Mouse (Mus musculus): ENCODE measurements around the gene Mark2. TPM values are rescaled to one million over a fixed set of nuclear protein-coding genes. Genes with fewer than 3 reads are reported as not detected.
A peak's percentile ranks its signal among the peaks of the same experiment; 100 is the strongest.

Gene Mark2
- polyA plus RNA-seq, 1 experiment, result 52.1 TPM

- no peak for TF ChIP-seq CTCF (IDR thresholded peaks at IDR 0.05; ENCODE audit: low read depth, low read length)
- no peak for TF ChIP-seq POLR2A (IDR thresholded peaks at IDR 0.05; ENCODE audit: insufficient read depth, low read length)
- TF ChIP-seq EP300 (IDR thresholded peaks at IDR 0.05; ENCODE audit: insufficient read depth, low read depth, low read length), result no peak
- H3K9me3 ChIP-seq (replicated peaks; ENCODE audit: control insufficient read depth, insufficient read depth, low read length, poor library complexity, severe bottlenecking), result no peaks in the 10 kb centered on the region
- H3K27me3 ChIP-seq (ENCODE audit: control insufficient read depth, insufficient read depth, low read length, poor library complexity, severe bottlenecking), result no peaks in the 10 kb centered on the region
- no peak overlapping the region for H3K4me3 ChIP-seq (ENCODE audit: low read depth, low read length)
- H3K27ac ChIP-seq (ENCODE audit: insufficient read depth, low read length), result no peak overlapping the region
- no peaks in the 10 kb centered on the region for H3K36me3 ChIP-seq (ENCODE audit: control insufficient read depth, insufficient read depth, low read length, poor library complexity, severe bottlenecking)
- no peak overlapping the region for H3K9ac ChIP-seq (ENCODE audit: low read depth, poor library complexity, severe bottlenecking)
- no peaks in the 10 kb centered on the region for H3K4me1 ChIP-seq (ENCODE audit: control insufficient read depth, insufficient read depth, low read length)
Observed at GRCm38 (mm10) chr19:7295959-7296358, 45.7 kb downstream of the Mark2 start.

- Histone ChIP-seq H3K36me3 (ENCODE audit: control insufficient read depth, insufficient read depth, low read length, poor library complexity, severe bottlenecking) (no peaks in the 10 kb centered on the region), H3K27ac (ENCODE audit: insufficient read depth, low read length) (peak overlapping the region; percentile 5), H3K9ac (ENCODE audit: low read depth, poor library complexity, severe bottlenecking) (0 out of 2 replicates have a peak overlapping the region, but pooled peaks have one; percentile 2), H3K9me3 (replicated peaks; ENCODE audit: control insufficient read depth, insufficient read depth, low read length, poor library complexity, severe bottlenecking) (no peaks in the 10 kb centered on the region), H3K4me1 (ENCODE audit: control insufficient read depth, insufficient read depth, low read length) (no peaks in the 10 kb centered on the region), H3K4me3 (ENCODE audit: low read depth, low read length) (peak overlapping the region; percentile 38), H3K27me3 (ENCODE audit: control insufficient read depth, insufficient read depth, low read length, poor library complexity, severe bottlenecking) (no peaks in the 10 kb centered on the region)
- TF ChIP-seq CTCF (IDR thresholded peaks at IDR 0.05; ENCODE audit: low read depth, low read length), result no peak
- TF ChIP-seq EP300 (IDR thresholded peaks at IDR 0.05; ENCODE audit: insufficient read depth, low read depth, low read length), result no peak
- no peak for TF ChIP-seq POLR2A (IDR thresholded peaks at IDR 0.05; ENCODE audit: insufficient read depth, low read length)
Observed at GRCm38 (mm10) chr19:7295071-7295658, 46.5 kb downstream of the Mark2 start.

- H3K36me3 ChIP-seq (ENCODE audit: control insufficient read depth, insufficient read depth, low read length, poor library complexity, severe bottlenecking), result 0 out of 2 replicates have a peak, but pooled peaks cover 3% of the 10 kb centered on the region
- no peak for TF ChIP-seq EP300 (IDR thresholded peaks at IDR 0.05; ENCODE audit: insufficient read depth, low read depth, low read length)
- no peak for TF ChIP-seq POLR2A (IDR thresholded peaks at IDR 0.05; ENCODE audit: insufficient read depth, low read length)
- no peak for TF ChIP-seq CTCF (IDR thresholded peaks at IDR 0.05; ENCODE audit: low read depth, low read length)
- H3K27ac ChIP-seq (ENCODE audit: insufficient read depth, low read length), result no peak overlapping the region
- no peaks in the 10 kb centered on the region for H3K9me3 ChIP-seq (replicated peaks; ENCODE audit: control insufficient read depth, insufficient read depth, low read length, poor library complexity, severe bottlenecking)
- no peaks in the 10 kb centered on the region for H3K4me1 ChIP-seq (ENCODE audit: control insufficient read depth, insufficient read depth, low read length)
- H3K9ac ChIP-seq (ENCODE audit: low read depth, poor library complexity, severe bottlenecking), result no peak overlapping the region
- no peak overlapping the region for H3K4me3 ChIP-seq (ENCODE audit: low read depth, low read length)
- H3K27me3 ChIP-seq (ENCODE audit: control insufficient read depth, insufficient read depth, low read length, poor library complexity, severe bottlenecking), result no peaks in the 10 kb centered on the region
Observed at GRCm38 (mm10) chr19:7294098-7294876, 47.4 kb downstream of the Mark2 start.

- Histone ChIP-seq H3K4me1 (ENCODE audit: control insufficient read depth, insufficient read depth, low read length) (no peaks in the 10 kb centered on the region), H3K27me3 (ENCODE audit: control insufficient read depth, insufficient read depth, low read length, poor library complexity, severe bottlenecking) (no peaks in the 10 kb centered on the region), H3K27ac (ENCODE audit: insufficient read depth, low read length) (no peak overlapping the region), H3K36me3 (ENCODE audit: control insufficient read depth, insufficient read depth, low read length, poor library complexity, severe bottlenecking) (0 out of 2 replicates have a peak, but pooled peaks cover 3% of the 10 kb centered on the region), H3K9me3 (replicated peaks; ENCODE audit: control insufficient read depth, insufficient read depth, low read length, poor library complexity, severe bottlenecking) (no peaks in the 10 kb centered on the region), H3K9ac (ENCODE audit: low read depth, poor library complexity, severe bottlenecking) (no peak overlapping the region), H3K4me3 (ENCODE audit: low read depth, low read length) (no peak overlapping the region)
- no peak for TF ChIP-seq EP300 (IDR thresholded peaks at IDR 0.05; ENCODE audit: insufficient read depth, low read depth, low read length)
- TF ChIP-seq POLR2A (IDR thresholded peaks at IDR 0.05; ENCODE audit: insufficient read depth, low read length), result no peak
- no peak for TF ChIP-seq CTCF (IDR thresholded peaks at IDR 0.05; ENCODE audit: low read depth, low read length)
Observed at GRCm38 (mm10) chr19:7291958-7292709, 49.5 kb downstream of the Mark2 start.

- H3K27ac ChIP-seq (ENCODE audit: insufficient read depth, low read length), result no peak overlapping the region
- H3K4me1 ChIP-seq (ENCODE audit: control insufficient read depth, insufficient read depth, low read length), result no peaks in the 10 kb centered on the region
- H3K9ac ChIP-seq (ENCODE audit: low read depth, poor library complexity, severe bottlenecking), result no peak overlapping the region
- H3K4me3 ChIP-seq (ENCODE audit: low read depth, low read length), result no peak overlapping the region
- no peaks in the 10 kb centered on the region for H3K9me3 ChIP-seq (replicated peaks; ENCODE audit: control insufficient read depth, insufficient read depth, low read length, poor library complexity, severe bottlenecking)
- TF ChIP-seq CTCF (IDR thresholded peaks at IDR 0.05; ENCODE audit: low read depth, low read length), result no peak
- TF ChIP-seq POLR2A (IDR thresholded peaks at IDR 0.05; ENCODE audit: insufficient read depth, low read length), result no peak
- TF ChIP-seq EP300 (IDR thresholded peaks at IDR 0.05; ENCODE audit: insufficient read depth, low read depth, low read length), result no peak
- H3K27me3 ChIP-seq (ENCODE audit: control insufficient read depth, insufficient read depth, low read length, poor library complexity, severe bottlenecking), result no peaks in the 10 kb centered on the region
- peaks cover 21% of the 10 kb centered on the region for H3K36me3 ChIP-seq (ENCODE audit: control insufficient read depth, insufficient read depth, low read length, poor library complexity, severe bottlenecking)
Observed at GRCm38 (mm10) chr19:7289767-7290166, 51.9 kb downstream of the Mark2 start.
